Mouse (Mus musculus) midbrain, embryonic 12.5 days (tissue): Measurements from ENCODE around the gene Ehhadh. TPM values are rescaled to one million over a fixed set of nuclear protein-coding genes. Genes with fewer than 3 reads are reported as not detected.

Source experiments
- ATAC-seq: fragments of 200-750 bp; cut with Nextera tagmentation; 2 replicates; pipeline ENCODE4 v1.8.0; 2017; ENCODE audit warnings: low read depth, moderate TSS enrichment, moderate library complexity; ENCODE audit not compliant: low FRiP score
- H3K27ac ChIP-seq: fragments of 300-500 bp; sonication (generic); replicated peaks from 2 replicates; pipeline ENCODE4 v1.5.1; 2016; ENCODE audit warnings: mild to moderate bottlenecking
- H3K27me3 ChIP-seq: fragments of 300-500 bp; sonication (generic); 2 replicates; pipeline ENCODE4 v1.6.1; 2016; ENCODE audit warnings: mild to moderate bottlenecking
- H3K36me3 ChIP-seq: fragments of 300-500 bp; sonication (generic); 2 replicates; pipeline ENCODE4 v1.6.1; 2016
- H3K4me1 ChIP-seq: fragments of 300-500 bp; sonication (generic); 2 replicates; pipeline ENCODE4 v1.6.1; 2016
- H3K4me2 ChIP-seq: fragments of 300-500 bp; sonication (generic); replicated peaks from 2 replicates; pipeline ENCODE4 v1.6.1; 2016; ENCODE audit warnings: mild to moderate bottlenecking, moderate library complexity
- H3K4me3 ChIP-seq: fragments of 300-500 bp; sonication (generic); 2 replicates; pipeline ENCODE4 v1.5.1; 2016; ENCODE audit warnings: mild to moderate bottlenecking
- H3K9ac ChIP-seq: fragments of 300-500 bp; sonication (generic); replicated peaks from 2 replicates; pipeline ENCODE4 v1.6.1; 2016; ENCODE audit warnings: mild to moderate bottlenecking, moderate library complexity
- H3K9me3 ChIP-seq: fragments of 300-500 bp; sonication (generic); 2 replicates; pipeline ENCODE4 v1.6.1; 2016; ENCODE audit warnings: mild to moderate bottlenecking
- WGBS: fragments of 180-500 bp; shearing (Covaris S2); methylation state at CpG from one replicate; pipeline ENCODE4 v1.1.7; 2016; 5-methylcytosine and 5-hydroxymethylcytosine counted together
- polyA plus RNA-seq: library from polyadenylated mRNA; unstranded; fragments of >200 nt; fragmentation: Nextera tagmentation; extraction: Ambion mirVana; gene quantifications from 2 replicates; pipeline ENCODE4 v1.2.1, GENCODE M21; 2016

Gene Ehhadh
- polyA plus RNA-seq, 1 experiment from 2014 or later, result 1.9 TPM

DNA sequence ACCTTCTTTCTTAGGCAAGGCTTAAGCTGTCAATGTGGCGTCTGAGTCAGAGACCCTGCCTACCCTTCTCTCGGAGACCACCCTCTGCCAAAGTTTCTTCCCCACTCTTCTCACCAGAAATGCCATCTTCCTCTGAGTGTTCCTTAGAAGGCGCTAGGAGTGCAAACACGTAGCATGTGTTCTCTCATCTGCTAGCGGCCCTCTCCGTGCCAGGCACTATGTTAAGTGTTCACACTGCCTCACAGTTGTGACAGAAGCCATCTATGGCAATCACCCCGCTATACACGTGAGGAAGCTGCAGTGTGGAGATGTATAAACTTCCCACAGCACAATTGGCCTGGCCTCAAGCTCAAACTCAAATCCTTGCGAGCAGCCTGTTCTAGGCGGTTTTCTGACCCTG is 73.1 kb downstream of the Ehhadh start:
- H3K4me3 ChIP-seq, result no peak overlapping the region
- 90% methylated on average over 10 of the region's 10 CpGs for WGBS

More for the DNA sequence above, 73.1 kb downstream of the Ehhadh start:
- ATAC-seq, result no peak
- Histone ChIP-seq H3K27ac (no peak overlapping the region), H3K4me2 (no peak overlapping the region), H3K4me1 (peaks cover 5% of the 10 kb centered on the region; the same call in 1 of the 2 replicates), H3K9ac (no peak overlapping the region), H3K27me3 (no peaks in the 10 kb centered on the region), H3K36me3 (no peaks in the 10 kb centered on the region), H3K9me3 (no peaks in the 10 kb centered on the region)

Other genes with a start within 250 kb of the Ehhadh start
- 144 and 150 TPM in 2 replicates for gene 2510009E07Rik, start 93.1 kb downstream of the Ehhadh start, polyA plus RNA-seq
- gene Map3k13, start 6.5 kb upstream of the Ehhadh start, polyA plus RNA-seq, result 8.0 and 9.3 TPM in 2 replicates
- gene Tmem41a, start 159.7 kb upstream of the Ehhadh start, polyA plus RNA-seq, result 26.7 and 29.9 TPM in 2 replicates
- 0.25 and 0.40 TPM in 2 replicates for gene Liph, start 207.9 kb upstream of the Ehhadh start, polyA plus RNA-seq
- 66.0 and 66.6 TPM in 2 replicates for gene Senp2, start 221.7 kb upstream of the Ehhadh start, polyA plus RNA-seq